9 mouse cellular contexts compared by ENCODE assay signal in genomic region chrX:48318194-48318593, GRCm38 (mm10). TPM values are rescaled to one million over a fixed set of nuclear protein-coding genes. Genes with fewer than 3 reads are reported as not detected.
A peak's percentile ranks its signal among the peaks of the same experiment; 100 is the strongest.
DNase-seq lines count a peak whose midpoint lies in the region; ATAC-seq and TF ChIP-seq lines count a peak whose summit lies in the region.
"Had no signal": no experiment of that assay in that cellular context is flagged by ENCODE, and none has a peak within 500 bp of the region (broad histone marks: within the 10 kb centered on the region; RNA-seq: fewer than 3 reads in every experiment).

No protein-coding gene starts in this region.

- dilution Hi-C loops in CH12.LX (cut with MboI; ENCODE audit: extremely low pct_ligation_motif_present, extremely low pct_unique_long_range_greater_than_20kb, low sequenced_read_pairs): no loop called here

- TF ChIP-seq RAD21 in CH12.LX (IDR thresholded peaks at IDR 0.05; ENCODE audit: low read depth, low read length): no peak

- ATAC-seq in hindbrain, embryonic 13.5 days (ENCODE audit: low FRiP score): no peak

- intact Hi-C loops in left cerebral cortex, postnatal 36 days (cut with DNase I): no loop called here

- H3K27me3 ChIP-seq in CH12.LX (replicated peaks): no peaks in the 10 kb centered on the region
- H3K27me3 ChIP-seq in hindbrain, embryonic 13.5 days: peaks cover 34% of the 10 kb centered on the region
- H3K27me3 ChIP-seq in cerebellum, adult 2 months (ENCODE audit: control insufficient read depth, insufficient read depth, low read length): no peaks in the 10 kb centered on the region

- peak; percentile 61 for TF ChIP-seq POLR2A in CH12.LX (IDR thresholded peaks at IDR 0.05; ENCODE audit: low read depth, low read length)
- TF ChIP-seq POLR2A in cerebellum, adult 2 months (IDR thresholded peaks at IDR 0.05; ENCODE audit: borderline replicate concordance, insufficient read depth, low read length): no peak

- in situ Hi-C loops in CH12.LX (cut with MboI; ENCODE audit: low pct_ligation_motif_present, low pct_unique_long_range_greater_than_20kb, low sequenced_read_pairs): no loop called here

- no peaks in the 10 kb centered on the region for H3K79me2 ChIP-seq in CH12.LX (replicated peaks; ENCODE audit: control insufficient read depth, extremely low read depth, insufficient read depth, poor library complexity, severe bottlenecking)

- no peaks in the 10 kb centered on the region for H3K9me3 ChIP-seq in CH12.LX (replicated peaks; ENCODE audit: low read length)
- no peaks in the 10 kb centered on the region for H3K9me3 ChIP-seq in hindbrain, embryonic 13.5 days

- no peak for TF ChIP-seq EP300 in CH12.LX (IDR thresholded peaks at IDR 0.05; ENCODE audit: low read length)

- no peak overlapping the region for H3K27ac ChIP-seq in CH12.LX (ENCODE audit: insufficient read depth, low read depth)
- no peak overlapping the region for H3K27ac ChIP-seq in hindbrain, embryonic 13.5 days
- H3K27ac ChIP-seq in cerebellum, adult 2 months (ENCODE audit: insufficient read depth, low read length): no peak overlapping the region
- H3K27ac ChIP-seq: kidney, postnatal 0 days had no signal

- peak overlapping the region; percentile 29 for H3K9ac ChIP-seq in CH12.LX (ENCODE audit: insufficient read depth, low read depth)
- H3K9ac ChIP-seq in hindbrain, embryonic 13.5 days: no peak overlapping the region

- 0 out of 2 replicates have a peak overlapping the region, but pooled peaks have one; percentile 38 for H3K4me2 ChIP-seq in CH12.LX (ENCODE audit: insufficient read depth, low read depth, poor library complexity, severe bottlenecking)
- no peak overlapping the region for H3K4me2 ChIP-seq in hindbrain, embryonic 13.5 days

- peaks cover 0 to 10% of the 10 kb centered on the region in 2 experiments; a peak in 2 of 4 replicates for H3K4me1 ChIP-seq in CH12.LX (ENCODE audit: control insufficient read depth in 1 of 2, insufficient read depth in 2 of 2)
- 0 out of 2 replicates have a peak, but pooled peaks cover 7% of the 10 kb centered on the region for H3K4me1 ChIP-seq in hindbrain, embryonic 13.5 days (replicated peaks)
- H3K4me1 ChIP-seq in cerebellum, adult 2 months (ENCODE audit: control insufficient read depth, insufficient read depth, low read length): no peaks in the 10 kb centered on the region

- H3K36me3 ChIP-seq in CH12.LX (replicated peaks in 1 of 2; ENCODE audit: control insufficient read depth in 1 of 2, insufficient read depth in 1 of 2, low read length in 1 of 2): no peaks in the 10 kb centered on the region
- H3K36me3 ChIP-seq in hindbrain, embryonic 13.5 days: no peaks in the 10 kb centered on the region

- peak; percentile 65 for DNase-seq in 416B (ENCODE audit: low read depth)
- peak; percentile 51 for DNase-seq in CH12.LX (ENCODE audit: extremely low read depth)
- DNase-seq in kidney, postnatal 36 days: peak; percentile 5 to 37
- DNase-seq in naive thymus-derived CD4-positive, alpha-beta T cell, adult 2 months (ENCODE audit: low read depth): peak; percentile 80
- no peak for DNase-seq in cerebellum, adult 2 months
- DNase-seq in MN1 (ENCODE audit: low spot score): no peak
- no peak for DNase-seq in left cerebral cortex, postnatal 36 days (ENCODE audit: low spot score in 2 of 2)

- WGBS in hindbrain, embryonic 13.5 days: 28% methylated on average over 9 of the region's 9 CpGs
- WGBS in cerebellum, adult 2 months: 33% methylated on average over 9 of the region's 9 CpGs

- no peak for TF ChIP-seq CTCF in CH12.LX (conservative IDR thresholded peaks at IDR 0.05 in 1 of 2, IDR thresholded peaks at IDR 0.05 in 1 of 2; ENCODE audit: low read depth in 2 of 2, low read length in 2 of 2)
- TF ChIP-seq CTCF in cerebellum, adult 2 months (IDR thresholded peaks at IDR 0.05; ENCODE audit: borderline replicate concordance, insufficient read depth, low read depth, low read length): no peak

- peak overlapping the region in 2 of 3 experiments; percentile 40 to 41 for H3K4me3 ChIP-seq in CH12.LX (replicated peaks in 1 of 3; ENCODE audit: low read depth in 2 of 3, low read length in 2 of 3, poor library complexity in 1 of 3)
- no peak overlapping the region for H3K4me3 ChIP-seq in hindbrain, embryonic 13.5 days
- H3K4me3 ChIP-seq in cerebellum, adult 2 months (replicated peaks; ENCODE audit: insufficient read depth, low read depth, low read length): no peak overlapping the region

TF ChIP-seq in CH12.LX, 34 proteins besides CTCF, POLR2A, EP300 and RAD21:
- TF ChIP-seq RCOR1 (conservative IDR thresholded peaks at IDR 0.05; ENCODE audit: low read depth, low read length): no peak
- TF ChIP-seq IRF4 (IDR thresholded peaks at IDR 0.05; ENCODE audit: low read depth, low read length): no peak
- TF ChIP-seq MAX (IDR thresholded peaks at IDR 0.05; ENCODE audit: low read length): no peak
- TF ChIP-seq CHD1 (IDR thresholded peaks at IDR 0.05; ENCODE audit: low read depth, low read length): no peak
- no peak for TF ChIP-seq MYC (IDR thresholded peaks at IDR 0.05; ENCODE audit: low read depth, low read length)
- TF ChIP-seq UBTF (IDR thresholded peaks at IDR 0.05; ENCODE audit: low read depth, low read length): no peak
- TF ChIP-seq ELF1 (IDR thresholded peaks at IDR 0.05; ENCODE audit: low read depth, low read length): peak; percentile 72
- peak; percentile 61; the same call in 1 of the 2 replicates for TF ChIP-seq NELFE (IDR thresholded peaks at IDR 0.05; ENCODE audit: low read depth, low read length)
- no peak for TF ChIP-seq MEF2A (IDR thresholded peaks at IDR 0.05; ENCODE audit: borderline replicate concordance, low read depth, low read length)
- TF ChIP-seq SIN3A (IDR thresholded peaks at IDR 0.05; ENCODE audit: low read length): no peak
- TF ChIP-seq HCFC1 (IDR thresholded peaks at IDR 0.05; ENCODE audit: low read depth, low read length): 0 out of 2 replicates have a peak, but pooled peaks have one; percentile 16
- TF ChIP-seq KAT2A (IDR thresholded peaks at IDR 0.05; ENCODE audit: insufficient replicate concordance, low read length): no peak
- TF ChIP-seq ZMIZ1 (IDR thresholded peaks at IDR 0.05; ENCODE audit: low read depth, low read length): 0 out of 2 replicates have a peak, but pooled peaks have one; percentile 33

RNA-seq across cellular contexts. Expression of gene Bcorl1, which starts 23.0 kb away (rescaled TPM):
- total RNA-seq in CH12.LX (2012; rRNA removed): 1.3 and 1.9 TPM in 2 replicates
- total RNA-seq in CH12.LX (2014; rRNA removed): 0.18 and 0.30 TPM in 2 replicates
- polyA plus RNA-seq in CH12.LX (2012; ENCODE audit: insufficient read length, low read depth): 2.2 and 3.1 TPM in 2 replicates
- polyA plus RNA-seq in hindbrain, embryonic 13.5 days (2015; fragmentation: Nextera tagmentation; extraction: Ambion mirVana): 7.6 and 7.8 TPM in 2 replicates
- polyA plus RNA-seq in cerebellum, adult 2 months (2012; rRNA removed): 6.7 and 7.7 TPM in 2 replicates
- 10 to 100 TPM; 17.9 to 20.4 TPM for total RNA-seq in left cerebral cortex, postnatal 36 days (2021)

Comparison
In these comparisons a context has a peak if more than half of its experiments do, and no peak if none do; other contexts are left out.
1. DNase-seq: peak in 416B (single experiment), CH12.LX (single experiment), kidney, postnatal 36 days (2 of 2) and naive thymus-derived CD4-positive, alpha-beta T cell, adult 2 months (single experiment); none in cerebellum, adult 2 months (0 of 2), MN1 (single experiment) and left cerebral cortex, postnatal 36 days (0 of 2).
2. H3K4me3 ChIP-seq: peak in CH12.LX (2 of 3); none in hindbrain, embryonic 13.5 days (single experiment) and cerebellum, adult 2 months (single experiment).